Mouse (Mus musculus) forebrain, embryonic 11.5 days (tissue): Measurements from ENCODE around the gene Magi1. TPM values are rescaled to one million over a fixed set of nuclear protein-coding genes. Genes with fewer than 3 reads are reported as not detected.

ENCODE experiments used
- ATAC-seq: fragments of 200-750 bp; cut with Nextera tagmentation; replicated peaks from 2 replicates; pipeline ENCODE4 v1.8.0; 2017; ENCODE audit warnings: moderate TSS enrichment; ENCODE audit not compliant: low FRiP score
- DNase-seq: peaks from one replicate; pipeline ENCODE4 v3.0.0-alpha.2; 2017; ENCODE audit warnings: low spot score
- H3K27ac ChIP-seq: fragments of 300-500 bp; sonication (generic); 2 replicates; pipeline ENCODE4 v1.5.1; 2014; ENCODE audit warnings: low read depth, low read length
- H3K27me3 ChIP-seq: fragments of 300-500 bp; sonication (generic); 2 replicates; pipeline ENCODE4 v1.6.1; 2014; ENCODE audit warnings: mild to moderate bottlenecking, low read length, mixed read lengths; ENCODE audit not compliant: control insufficient read depth, insufficient read depth
- H3K36me3 ChIP-seq: fragments of 300-500 bp; sonication (generic); 2 replicates; pipeline ENCODE4 v1.6.1; 2014; ENCODE audit warnings: mild to moderate bottlenecking, low read length, moderate library complexity, mixed read lengths; ENCODE audit not compliant: control insufficient read depth, insufficient read depth
- H3K4me1 ChIP-seq: fragments of 300-500 bp; sonication (generic); replicated peaks from 2 replicates; pipeline ENCODE4 v1.6.1; 2014; ENCODE audit warnings: low read length, mixed read lengths; ENCODE audit not compliant: control insufficient read depth, insufficient read depth
- H3K4me2 ChIP-seq: fragments of 300-500 bp; sonication (generic); 2 replicates; pipeline ENCODE4 v1.6.1; 2014; ENCODE audit warnings: low read depth, mild to moderate bottlenecking, low read length, moderate library complexity, mixed read lengths; ENCODE audit not compliant: severe bottlenecking
- H3K4me3 ChIP-seq: fragments of 300-500 bp; sonication (generic); 2 replicates; pipeline ENCODE4 v1.5.1; 2014; ENCODE audit warnings: low read depth, low read length
- H3K9ac ChIP-seq: fragments of 300-500 bp; sonication (generic); 2 replicates; pipeline ENCODE4 v1.6.1; 2014; ENCODE audit warnings: low read length
- H3K9me3 ChIP-seq: fragments of 300-500 bp; sonication (generic); 2 replicates; pipeline ENCODE4 v1.6.1; 2016; ENCODE audit warnings: low read length, mixed read lengths; ENCODE audit not compliant: control insufficient read depth
- WGBS: fragments of 180-500 bp; shearing (Covaris S2); extraction: QIAGEN DNeasy Blood & Tissue Kit; methylation state at CpG from one replicate; pipeline ENCODE4 v1.1.7; 2014; 5-methylcytosine and 5-hydroxymethylcytosine counted together
- polyA plus RNA-seq: library from polyadenylated mRNA; unstranded; fragments of >200 nt; fragmentation: Nextera tagmentation; extraction: Ambion mirVana; gene quantifications from 2 replicates; pipeline ENCODE4 v1.2.1, GENCODE M21; 2014

Gene Magi1
- polyA plus RNA-seq, 1 experiment from 2014 or later, result 44.3 TPM

DNA sequence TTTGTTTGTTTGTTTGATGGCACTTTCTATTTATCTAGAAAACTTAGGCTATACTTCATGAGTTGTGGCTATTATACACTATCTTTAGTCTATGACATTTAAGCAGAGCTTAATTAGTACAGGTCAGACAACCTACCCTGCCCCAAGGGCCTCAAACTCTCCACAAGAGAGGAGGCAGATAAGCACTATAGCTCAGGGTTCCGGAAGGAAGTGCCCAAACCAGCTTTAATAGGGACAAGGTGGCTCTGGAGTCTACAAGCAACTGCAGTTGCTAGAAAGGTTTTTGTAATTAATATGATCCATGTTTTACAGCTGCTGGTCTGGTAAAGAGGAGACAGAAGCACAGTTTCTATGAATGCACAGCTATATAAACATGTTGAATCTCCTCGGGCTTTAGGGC lies 196.9 kb downstream of the Magi1 start:
- no peak overlapping the region for H3K9ac ChIP-seq
- no peak overlapping the region for H3K27ac ChIP-seq
- DNase-seq, result no peak
- no peaks in the 10 kb centered on the region for H3K36me3 ChIP-seq
- H3K4me3 ChIP-seq, result no peak overlapping the region
- peaks cover 10% of the 10 kb centered on the region; the same call in 1 of the 2 replicates for H3K4me1 ChIP-seq
- no peak overlapping the region for H3K4me2 ChIP-seq
- no peak for ATAC-seq
- H3K27me3 ChIP-seq, result no peaks in the 10 kb centered on the region
- H3K9me3 ChIP-seq, result no peaks in the 10 kb centered on the region; the same call in 1 of the 2 replicates
- WGBS, result 62% methylated on average over 2 of the region's 2 CpGs

GRCm38 (mm10) chr6:94084752-94085151 lies 199.0 kb downstream of the Magi1 start:
- Histone ChIP-seq H3K27ac (peak overlapping the region; percentile 20; the same call in 1 of the 2 replicates), H3K9ac (no peak overlapping the region), H3K9me3 (no peaks in the 10 kb centered on the region; the same call in 1 of the 2 replicates), H3K4me2 (no peak overlapping the region), H3K27me3 (no peaks in the 10 kb centered on the region), H3K4me3 (no peak overlapping the region), H3K4me1 (peaks cover 10% of the 10 kb centered on the region; the same call in 1 of the 2 replicates), H3K36me3 (no peaks in the 10 kb centered on the region)
- ATAC-seq (peak; percentile 81), DNase-seq (no peak)
- WGBS, result 16% methylated on average over 5 of the region's 5 CpGs

GRCm38 (mm10) chr6:94083459-94083858 lies 200.3 kb downstream of the Magi1 start:
- Histone ChIP-seq H3K9me3 (no peaks in the 10 kb centered on the region; the same call in 1 of the 2 replicates), H3K4me1 (peaks cover 18% of the 10 kb centered on the region; the same call in 1 of the 2 replicates), H3K36me3 (no peaks in the 10 kb centered on the region), H3K9ac (no peak overlapping the region), H3K4me2 (no peak overlapping the region), H3K27ac (no peak overlapping the region), H3K4me3 (no peak overlapping the region), H3K27me3 (no peaks in the 10 kb centered on the region)
- ATAC-seq (no peak), DNase-seq (no peak)
- 92% methylated on average over 7 of the region's 7 CpGs for WGBS

DNA sequence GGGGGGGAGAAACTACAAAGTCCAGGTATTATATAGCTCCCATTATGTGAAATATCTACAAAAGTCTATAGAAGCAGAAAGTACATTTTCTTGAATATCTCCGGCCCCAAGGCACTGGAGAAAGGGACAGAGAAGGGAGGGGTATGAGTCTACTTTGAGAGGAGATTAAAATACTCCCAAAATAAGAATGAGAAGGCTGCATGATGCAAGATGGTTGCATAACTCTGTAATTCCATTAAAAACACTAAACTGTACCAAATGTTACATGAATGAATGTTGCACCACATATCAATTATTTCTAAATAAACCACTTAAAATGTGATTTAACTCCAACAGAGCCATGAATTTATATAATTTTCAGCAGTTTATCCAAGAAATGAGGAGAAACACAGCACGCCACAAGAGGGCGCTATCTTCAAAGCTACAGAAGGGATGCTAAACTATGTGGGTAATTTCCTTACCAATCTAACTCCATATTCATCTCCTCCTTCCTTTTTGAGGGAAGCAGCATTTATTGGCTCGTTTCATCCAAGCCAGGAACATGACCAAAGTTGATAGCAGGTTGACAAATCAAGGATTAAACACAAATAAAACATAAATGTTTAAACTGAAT lies 202.7 kb downstream of the Magi1 start:
- WGBS, result 16% methylated on average over 4 of the region's 4 CpGs
- ATAC-seq (no peak), DNase-seq (peak; percentile 73)
- no peak overlapping the region for H3K4me3 ChIP-seq
- no peak overlapping the region for H3K4me2 ChIP-seq
- H3K9ac ChIP-seq, result no peak overlapping the region
- H3K4me1 ChIP-seq, result peaks cover 12% of the 10 kb centered on the region; the same call in 1 of the 2 replicates
- H3K9me3 ChIP-seq, result no peaks in the 10 kb centered on the region; the same call in 1 of the 2 replicates
- H3K36me3 ChIP-seq, result no peaks in the 10 kb centered on the region
- H3K27ac ChIP-seq, result no peak overlapping the region
- H3K27me3 ChIP-seq, result no peaks in the 10 kb centered on the region

DNA sequence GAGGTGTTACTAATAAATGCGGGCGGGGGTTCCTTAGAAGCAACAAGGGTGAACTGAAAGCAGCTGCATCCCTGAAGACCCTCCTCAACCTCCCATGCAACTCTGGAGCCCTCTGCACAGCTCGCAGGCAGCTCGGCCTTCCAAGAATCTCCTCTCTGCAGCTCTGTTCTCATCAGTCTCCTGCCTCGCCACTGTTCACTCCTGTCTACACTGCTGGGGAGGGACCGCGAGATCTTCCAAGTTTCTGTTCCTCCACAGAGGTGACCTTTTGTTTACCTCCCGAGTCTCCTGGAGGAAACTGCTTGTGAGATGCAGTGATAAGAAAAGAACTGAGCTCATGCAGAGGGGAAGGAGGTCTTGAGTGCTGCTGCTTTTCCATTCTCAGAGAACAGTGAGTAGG lies 204.8 kb downstream of the Magi1 start:
- Histone ChIP-seq H3K4me2 (no peak overlapping the region), H3K4me1 (peaks cover 8% of the 10 kb centered on the region; the same call in 1 of the 2 replicates), H3K9ac (peak overlapping the region; percentile 27; the same call in 1 of the 2 replicates), H3K36me3 (no peaks in the 10 kb centered on the region), H3K27me3 (no peaks in the 10 kb centered on the region), H3K9me3 (no peaks in the 10 kb centered on the region; the same call in 1 of the 2 replicates), H3K4me3 (no peak overlapping the region), H3K27ac (no peak overlapping the region)
- no peak for ATAC-seq
- no peak for DNase-seq
- 23% methylated on average over 8 of the region's 8 CpGs for WGBS

DNA sequence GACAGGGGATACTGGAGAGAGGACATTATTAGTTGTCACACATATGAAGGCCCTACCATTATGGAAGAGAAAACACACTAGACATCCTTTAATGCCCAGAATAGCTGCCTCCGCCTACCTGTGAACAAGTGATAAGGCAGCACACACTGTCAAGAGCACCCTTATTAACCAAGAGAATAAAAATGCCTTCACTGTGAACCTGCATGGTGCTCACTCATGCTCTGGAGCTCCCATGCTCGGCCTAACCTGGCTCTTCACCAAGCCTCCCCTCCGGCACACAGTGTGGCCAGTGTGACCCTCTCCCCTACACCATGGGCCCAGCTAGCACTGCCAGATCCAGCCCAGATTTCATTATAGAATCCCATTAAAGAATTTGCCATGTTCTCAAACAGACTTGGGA lies 206.7 kb downstream of the Magi1 start:
- Histone ChIP-seq H3K9ac (no peak overlapping the region), H3K9me3 (no peaks in the 10 kb centered on the region), H3K4me3 (no peak overlapping the region), H3K27ac (no peak overlapping the region), H3K27me3 (no peaks in the 10 kb centered on the region), H3K4me2 (no peak overlapping the region), H3K36me3 (no peaks in the 10 kb centered on the region), H3K4me1 (peaks cover 8% of the 10 kb centered on the region; the same call in 1 of the 2 replicates)
- no peak for DNase-seq
- WGBS, result 99% methylated on average over 3 of the region's 3 CpGs
- ATAC-seq, result no peak

DNA sequence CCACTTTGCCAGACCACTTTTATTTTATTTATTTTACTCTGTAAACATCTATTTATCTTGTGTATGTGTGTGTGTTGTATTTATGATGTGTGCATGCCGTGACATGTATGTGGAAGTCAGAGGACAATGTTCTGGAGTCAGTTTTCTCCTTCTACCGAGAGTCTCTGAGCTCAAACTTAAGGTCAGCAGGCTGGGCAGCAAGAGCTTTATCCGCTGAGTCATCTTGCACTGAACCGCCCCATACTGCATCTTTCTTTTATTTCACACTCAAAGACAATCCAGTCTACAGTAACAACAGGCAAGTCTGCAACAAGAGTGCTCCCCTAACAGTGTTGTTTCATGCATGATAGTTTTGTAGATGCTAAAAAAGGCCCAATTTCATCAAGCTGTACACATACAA lies 207.7 kb downstream of the Magi1 start:
- peaks cover 8% of the 10 kb centered on the region; the same call in 1 of the 2 replicates for H3K4me1 ChIP-seq
- no peaks in the 10 kb centered on the region for H3K36me3 ChIP-seq
- WGBS, result 88% methylated on average over 4 of the region's 4 CpGs
- H3K9ac ChIP-seq, result no peak overlapping the region
- DNase-seq (no peak), ATAC-seq (no peak)
- H3K9me3 ChIP-seq, result no peaks in the 10 kb centered on the region
- no peaks in the 10 kb centered on the region for H3K27me3 ChIP-seq
- H3K4me2 ChIP-seq, result no peak overlapping the region
- H3K27ac ChIP-seq, result no peak overlapping the region
- no peak overlapping the region for H3K4me3 ChIP-seq

- Histone ChIP-seq H3K4me2 (no peak overlapping the region), H3K4me3 (no peak overlapping the region), H3K4me1 (peaks cover 8% of the 10 kb centered on the region; the same call in 1 of the 2 replicates), H3K27me3 (no peaks in the 10 kb centered on the region), H3K9ac (no peak overlapping the region), H3K36me3 (no peaks in the 10 kb centered on the region), H3K9me3 (no peaks in the 10 kb centered on the region), H3K27ac (no peak overlapping the region)
- 59% methylated on average over 8 of the region's 8 CpGs for WGBS
- no peak for DNase-seq
- no peak for ATAC-seq
Measured at GRCm38 (mm10) chr6:94075228-94075627, 208.5 kb downstream of the Magi1 start.

GRCm38 (mm10) chr6:94071676-94072075 lies 212.0 kb downstream of the Magi1 start:
- WGBS, result 82% methylated on average over 5 of the region's 5 CpGs
- no peak for DNase-seq
- H3K4me1 ChIP-seq, result peaks cover 2% of the 10 kb centered on the region; the same call in 1 of the 2 replicates

More at GRCm38 (mm10) chr6:94071676-94072075, 212.0 kb downstream of the Magi1 start:
- H3K9ac ChIP-seq, result no peak overlapping the region
- H3K36me3 ChIP-seq, result no peaks in the 10 kb centered on the region
- H3K4me2 ChIP-seq, result no peak overlapping the region
- H3K27me3 ChIP-seq, result no peaks in the 10 kb centered on the region
- no peak for ATAC-seq
- no peak overlapping the region for H3K4me3 ChIP-seq
- H3K9me3 ChIP-seq, result no peaks in the 10 kb centered on the region
- no peak overlapping the region for H3K27ac ChIP-seq
